Mouse (Mus musculus) midbrain, embryonic 13.5 days (tissue): ENCODE results near the gene Ttc21a. TPM values are rescaled to one million over a fixed set of nuclear protein-coding genes. Genes with fewer than 3 reads are reported as not detected.

Experiments used
- ATAC-seq: fragments of 200-750 bp; cut with Nextera tagmentation; 2 replicates; pipeline ENCODE4 v1.8.0; 2017; ENCODE audit warnings: mild to moderate bottlenecking, moderate TSS enrichment, moderate library complexity
- H3K27ac ChIP-seq: fragments of 300-500 bp; sonication (generic); 2 replicates; pipeline ENCODE4 v1.5.1; 2015; ENCODE audit warnings: inconsistent platforms, mild to moderate bottlenecking, moderate library complexity
- H3K27me3 ChIP-seq: fragments of 300-500 bp; sonication (generic); 2 replicates; pipeline ENCODE4 v1.6.1; 2015; ENCODE audit warnings: mild to moderate bottlenecking, inconsistent platforms
- H3K36me3 ChIP-seq: fragments of 300-500 bp; sonication (generic); 2 replicates; pipeline ENCODE4 v1.6.1; 2015; ENCODE audit warnings: mild to moderate bottlenecking, inconsistent platforms
- H3K4me1 ChIP-seq: fragments of 300-500 bp; sonication (generic); replicated peaks from 2 replicates; pipeline ENCODE4 v1.6.1; 2015; ENCODE audit warnings: inconsistent platforms
- H3K4me2 ChIP-seq: fragments of 300-500 bp; sonication (generic); replicated peaks from 2 replicates; pipeline ENCODE4 v1.6.1; 2015; ENCODE audit warnings: moderate library complexity, mild to moderate bottlenecking, inconsistent platforms
- H3K4me3 ChIP-seq: fragments of 300-500 bp; sonication (generic); replicated peaks from 2 replicates; pipeline ENCODE4 v1.5.1; 2015; ENCODE audit warnings: mild to moderate bottlenecking, inconsistent platforms
- H3K9ac ChIP-seq: fragments of 300-500 bp; sonication (generic); replicated peaks from 2 replicates; pipeline ENCODE4 v1.6.1; 2015; ENCODE audit warnings: mild to moderate bottlenecking, inconsistent platforms
- H3K9me3 ChIP-seq: fragments of 300-500 bp; sonication (generic); 2 replicates; pipeline ENCODE4 v1.6.1; 2016; ENCODE audit warnings: mild to moderate bottlenecking, inconsistent platforms
- WGBS: fragments of 180-500 bp; shearing (Covaris S2); methylation state at CpG from one replicate; pipeline ENCODE4 v1.1.7; 2015; 5-methylcytosine and 5-hydroxymethylcytosine counted together
- polyA plus RNA-seq: library from polyadenylated mRNA; unstranded; fragments of >200 nt; fragmentation: Nextera tagmentation; extraction: Ambion mirVana; gene quantifications from 2 replicates; pipeline ENCODE4 v1.2.1, GENCODE M21; 2015

Gene Ttc21a
- polyA plus RNA-seq, 1 experiment from 2014 or later = 0.44 TPM

- no peaks in the 10 kb centered on the region for H3K4me1 ChIP-seq
- H3K4me3 ChIP-seq = no peak overlapping the region
- H3K9ac ChIP-seq = no peak overlapping the region
- H3K27me3 ChIP-seq = 0 out of 2 replicates have a peak, but pooled peaks cover 6% of the 10 kb centered on the region
- H3K27ac ChIP-seq = no peak overlapping the region
- WGBS = 19% methylated on average over 5 of the region's 5 CpGs
- no peak overlapping the region for H3K4me2 ChIP-seq
- no peaks in the 10 kb centered on the region for H3K9me3 ChIP-seq
- no peak for ATAC-seq
- no peaks in the 10 kb centered on the region for H3K36me3 ChIP-seq
Measured at GRCm38 (mm10) chr9:119991310-119991709, 53.9 kb downstream of the Ttc21a start.

GRCm38 (mm10) chr9:119993092-119993844 is 55.9 kb downstream of the Ttc21a start:
- H3K36me3 ChIP-seq = no peaks in the 10 kb centered on the region
- no peak overlapping the region for H3K9ac ChIP-seq
- 79% methylated on average over 10 of the region's 10 CpGs for WGBS
- no peaks in the 10 kb centered on the region for H3K9me3 ChIP-seq
- no peak overlapping the region for H3K4me3 ChIP-seq
- H3K27ac ChIP-seq = no peak overlapping the region
- ATAC-seq = no peak
- H3K27me3 ChIP-seq = 0 out of 2 replicates have a peak, but pooled peaks cover 4% of the 10 kb centered on the region
- H3K4me2 ChIP-seq = no peak overlapping the region
- no peaks in the 10 kb centered on the region for H3K4me1 ChIP-seq

GRCm38 (mm10) chr9:119994207-119994606 is 56.8 kb downstream of the Ttc21a start:
- 82% methylated on average over 7 of the region's 7 CpGs for WGBS
- no peaks in the 10 kb centered on the region for H3K4me1 ChIP-seq
- H3K36me3 ChIP-seq = no peaks in the 10 kb centered on the region
- H3K27ac ChIP-seq = no peak overlapping the region
- no peaks in the 10 kb centered on the region for H3K9me3 ChIP-seq
- H3K27me3 ChIP-seq = 0 out of 2 replicates have a peak, but pooled peaks cover 4% of the 10 kb centered on the region
- no peak overlapping the region for H3K9ac ChIP-seq
- no peak for ATAC-seq
- H3K4me3 ChIP-seq = no peak overlapping the region
- H3K4me2 ChIP-seq = no peak overlapping the region

- 0 out of 2 replicates have a peak, but pooled peaks cover 9% of the 10 kb centered on the region for H3K27me3 ChIP-seq
- H3K36me3 ChIP-seq = no peaks in the 10 kb centered on the region
- WGBS = 82% methylated on average over 4 of the region's 4 CpGs
- H3K27ac ChIP-seq = no peak overlapping the region
- ATAC-seq = no peak
- no peaks in the 10 kb centered on the region for H3K9me3 ChIP-seq
- H3K4me3 ChIP-seq = no peak overlapping the region
- H3K4me2 ChIP-seq = no peak overlapping the region
- no peak overlapping the region for H3K9ac ChIP-seq
- H3K4me1 ChIP-seq = no peaks in the 10 kb centered on the region
Measured at GRCm38 (mm10) chr9:119996080-119996479, 58.7 kb downstream of the Ttc21a start.

GRCm38 (mm10) chr9:119998776-119999175 is 61.4 kb downstream of the Ttc21a start:
- WGBS = 69% methylated on average over 1 of the region's 1 CpGs
- ATAC-seq = no peak
- peaks cover 7% of the 10 kb centered on the region for H3K4me1 ChIP-seq
- H3K4me2 ChIP-seq = no peak overlapping the region
- no peaks in the 10 kb centered on the region for H3K36me3 ChIP-seq
- no peak overlapping the region for H3K9ac ChIP-seq
- no peak overlapping the region for H3K27ac ChIP-seq
- no peak overlapping the region for H3K4me3 ChIP-seq
- peaks cover 11% of the 10 kb centered on the region; the same call in 1 of the 2 replicates for H3K27me3 ChIP-seq
- no peaks in the 10 kb centered on the region for H3K9me3 ChIP-seq

GRCm38 (mm10) chr9:119999636-120000035 is 62.2 kb downstream of the Ttc21a start:
- no peak for ATAC-seq
- H3K27ac ChIP-seq = no peak overlapping the region
- H3K9ac ChIP-seq = no peak overlapping the region
- H3K4me1 ChIP-seq = peaks cover 7% of the 10 kb centered on the region
- peaks cover 11% of the 10 kb centered on the region; the same call in 1 of the 2 replicates for H3K27me3 ChIP-seq
- H3K4me3 ChIP-seq = no peak overlapping the region
- H3K36me3 ChIP-seq = no peaks in the 10 kb centered on the region
- WGBS = 72% methylated on average over 6 of the region's 6 CpGs
- no peaks in the 10 kb centered on the region for H3K9me3 ChIP-seq
- no peak overlapping the region for H3K4me2 ChIP-seq

GRCm38 (mm10) chr9:120000761-120001160 is 63.4 kb downstream of the Ttc21a start:
- Histone ChIP-seq H3K36me3 (no peaks in the 10 kb centered on the region), H3K4me3 (no peak overlapping the region), H3K9ac (no peak overlapping the region), H3K4me2 (no peak overlapping the region), H3K27me3 (peaks cover 11% of the 10 kb centered on the region; the same call in 1 of the 2 replicates), H3K4me1 (peaks cover 7% of the 10 kb centered on the region), H3K27ac (no peak overlapping the region), H3K9me3 (no peaks in the 10 kb centered on the region)
- no peak for ATAC-seq
- WGBS = 79% methylated on average over 5 of the region's 5 CpGs

- Histone ChIP-seq H3K27ac (no peak overlapping the region), H3K4me2 (peak overlapping the region; percentile 53), H3K4me3 (peak overlapping the region; percentile 30), H3K9me3 (no peaks in the 10 kb centered on the region), H3K27me3 (peaks cover 11% of the 10 kb centered on the region; the same call in 1 of the 2 replicates), H3K9ac (peak overlapping the region; percentile 28; the same call in 1 of the 2 replicates), H3K36me3 (no peaks in the 10 kb centered on the region), H3K4me1 (peaks cover 7% of the 10 kb centered on the region)
- peak; percentile 65 for ATAC-seq
- 11% methylated on average over 31 of the region's 31 CpGs for WGBS
Measured at GRCm38 (mm10) chr9:120001945-120002725, 64.7 kb downstream of the Ttc21a start.

- 81% methylated on average over 5 of the region's 5 CpGs for WGBS
- no peak overlapping the region for H3K9ac ChIP-seq
- H3K4me2 ChIP-seq = no peak overlapping the region
- no peak for ATAC-seq
- H3K4me3 ChIP-seq = no peak overlapping the region
- peaks cover 11% of the 10 kb centered on the region; the same call in 1 of the 2 replicates for H3K27me3 ChIP-seq
- no peak overlapping the region for H3K27ac ChIP-seq
- H3K36me3 ChIP-seq = no peaks in the 10 kb centered on the region
- H3K4me1 ChIP-seq = peaks cover 7% of the 10 kb centered on the region
- H3K9me3 ChIP-seq = no peaks in the 10 kb centered on the region
Measured at GRCm38 (mm10) chr9:120002893-120003292, 65.5 kb downstream of the Ttc21a start.

- WGBS = 77% methylated on average over 3 of the region's 3 CpGs
- no peak for ATAC-seq
Measured at GRCm38 (mm10) chr9:120005936-120006335, 68.5 kb downstream of the Ttc21a start.

GRCm38 (mm10) chr9:120007833-120008232 is 70.4 kb downstream of the Ttc21a start:
- ATAC-seq = no peak
- 97% methylated on average over 1 of the region's 1 CpGs for WGBS
- no peaks in the 10 kb centered on the region for H3K9me3 ChIP-seq
- H3K27me3 ChIP-seq = peaks cover 11% of the 10 kb centered on the region
- H3K36me3 ChIP-seq = no peaks in the 10 kb centered on the region
- H3K4me2 ChIP-seq = no peak overlapping the region
- H3K9ac ChIP-seq = no peak overlapping the region
- H3K4me3 ChIP-seq = no peak overlapping the region
- peaks cover 8% of the 10 kb centered on the region for H3K4me1 ChIP-seq
- H3K27ac ChIP-seq = no peak overlapping the region

More at GRCm38 (mm10) chr9:120005936-120006335, 68.5 kb downstream of the Ttc21a start:
- H3K36me3 ChIP-seq = no peaks in the 10 kb centered on the region
- no peak overlapping the region for H3K9ac ChIP-seq
- H3K9me3 ChIP-seq = no peaks in the 10 kb centered on the region
- H3K4me3 ChIP-seq = no peak overlapping the region
- H3K27ac ChIP-seq = no peak overlapping the region
- H3K4me2 ChIP-seq = no peak overlapping the region
- peaks cover 9% of the 10 kb centered on the region; the same call in 1 of the 2 replicates for H3K27me3 ChIP-seq
- H3K4me1 ChIP-seq = peaks cover 13% of the 10 kb centered on the region

- H3K4me1 ChIP-seq = peaks cover 8% of the 10 kb centered on the region
- no peak overlapping the region for H3K4me2 ChIP-seq
- H3K9ac ChIP-seq = no peak overlapping the region
- 85% methylated on average over 7 of the region's 7 CpGs for WGBS
- H3K27me3 ChIP-seq = peaks cover 23% of the 10 kb centered on the region
- H3K4me3 ChIP-seq = no peak overlapping the region
- no peaks in the 10 kb centered on the region for H3K36me3 ChIP-seq
- no peak overlapping the region for H3K27ac ChIP-seq
- H3K9me3 ChIP-seq = no peaks in the 10 kb centered on the region
- ATAC-seq = no peak
Measured at GRCm38 (mm10) chr9:120009226-120009841, 71.9 kb downstream of the Ttc21a start.
